Mouse (Mus musculus): Measurements from ENCODE around the gene Lamb3.

DNA sequence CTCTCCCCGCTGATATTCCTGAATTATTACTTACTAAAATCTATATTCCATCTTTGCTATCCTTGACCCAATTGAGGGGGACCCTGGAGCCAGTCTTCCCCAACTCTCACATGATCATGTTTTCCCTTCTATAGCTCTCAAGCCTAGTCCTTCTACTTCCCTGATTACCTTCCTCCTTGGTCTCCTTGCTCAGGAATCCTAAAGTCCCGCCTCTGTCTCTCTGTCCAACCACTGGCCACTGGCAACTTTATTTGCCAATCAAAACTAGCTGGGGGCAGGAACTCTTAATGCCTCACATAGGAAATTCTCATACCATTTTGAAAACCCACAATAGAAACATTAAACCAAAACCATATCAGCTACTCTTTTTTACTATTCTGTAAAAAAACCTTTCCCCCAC, 73.8 kb downstream of the Lamb3 start:
- TF ChIP-seq POLR2A (IDR thresholded peaks at IDR 0.05; ENCODE audit: extremely low read depth, insufficient read depth, low read length) = no peak
- no peak for TF ChIP-seq CTCF (IDR thresholded peaks at IDR 0.05; ENCODE audit: low read depth, low read length)

Data from liver, adult 2 months (tissue).